Mouse (Mus musculus) myocyte (in vitro differentiated cells): Measurements from ENCODE around the gene Pglyrp2. TPM values are rescaled to one million over a fixed set of nuclear protein-coding genes. Genes with fewer than 3 reads are reported as not detected.

Source experiments
- H3K27me3 ChIP-seq: one replicate; pipeline ENCODE4 v1.6.1; 2011; ENCODE audit not compliant: control insufficient read depth, insufficient read depth, insufficient read length
- H3K36me3 ChIP-seq: one replicate; pipeline ENCODE4 v1.6.1; 2011; ENCODE audit not compliant: control insufficient read depth, insufficient read depth
- H3K4me2 ChIP-seq: one replicate; pipeline ENCODE4 v1.6.1; 2011; ENCODE audit warnings: low read depth, control low read depth
- H3K4me3 ChIP-seq: one replicate; pipeline ENCODE4 v1.5.1; 2011; ENCODE audit warnings: mild to moderate bottlenecking, control low read depth, moderate library complexity
- H3K79me2 ChIP-seq: one replicate; pipeline ENCODE4 v1.6.1; 2011; ENCODE audit not compliant: control insufficient read depth, insufficient read depth
- H3ac ChIP-seq: one replicate; pipeline ENCODE4 v1.6.1; 2011; ENCODE audit not compliant: control insufficient read depth, insufficient read length
- CEBPB ChIP-seq: IDR thresholded peaks from 2 replicates; pipeline ENCODE4 v1.6.1; 2011; ENCODE audit warnings: mild to moderate bottlenecking, moderate library complexity; ENCODE audit not compliant: poor library complexity, insufficient read depth, severe bottlenecking
- E2F4 ChIP-seq: IDR thresholded peaks from one replicate; pipeline ENCODE4 v1.6.1; 2011; ENCODE audit warnings: mild to moderate bottlenecking, control low read depth, moderate library complexity; ENCODE audit not compliant: insufficient read depth
- MAX ChIP-seq: IDR thresholded peaks from one replicate; pipeline ENCODE4 v1.6.1; 2011; ENCODE audit warnings: low read depth, mild to moderate bottlenecking, control low read depth
- MYOD1 ChIP-seq, 3 experiments: IDR thresholded peaks; one replicate each; pipeline ENCODE4 v1.6.1; 2011; ENCODE audit warnings: control low read depth in 2 of 3, low read depth in 2 of 3, mild to moderate bottlenecking in 2 of 3, moderate library complexity in 1 of 3; ENCODE audit not compliant: insufficient read length in 2 of 3, control insufficient read depth in 1 of 3
- MYOG ChIP-seq, 3 experiments: IDR thresholded peaks; one replicate each; pipeline ENCODE4 v1.6.1; 2011; ENCODE audit warnings: control low read depth in 2 of 3, low read depth in 2 of 3, mild to moderate bottlenecking in 2 of 3; ENCODE audit not compliant: insufficient read length in 2 of 3, control insufficient read depth in 1 of 3, insufficient read depth in 1 of 3
- POLR2A ChIP-seq: IDR thresholded peaks from one replicate; pipeline ENCODE4 v1.6.1; 2011; ENCODE audit warnings: low read depth, mild to moderate bottlenecking, control low read depth, moderate library complexity; ENCODE audit not compliant: insufficient read length
- POLR2AphosphoS2 ChIP-seq: IDR thresholded peaks from one replicate; pipeline ENCODE4 v1.6.1; 2011; ENCODE audit warnings: low read depth, control low read depth; ENCODE audit not compliant: insufficient read length
- REST ChIP-seq: IDR thresholded peaks from one replicate; pipeline ENCODE4 v1.6.1; 2011; ENCODE audit warnings: mild to moderate bottlenecking, control low read depth, moderate library complexity; ENCODE audit not compliant: insufficient read depth, insufficient read length
- SRF ChIP-seq: IDR thresholded peaks from one replicate; pipeline ENCODE4 v1.6.1; 2011; ENCODE audit warnings: low read depth; ENCODE audit not compliant: control insufficient read depth, insufficient read length
- TCF12 ChIP-seq: IDR thresholded peaks from one replicate; pipeline ENCODE4 v1.6.1; 2011; ENCODE audit warnings: mild to moderate bottlenecking, control low read depth; ENCODE audit not compliant: poor library complexity, insufficient read depth, severe bottlenecking
- TCF3 ChIP-seq: IDR thresholded peaks from one replicate; pipeline ENCODE4 v1.6.1; 2011; ENCODE audit warnings: low read depth, control low read depth; ENCODE audit not compliant: insufficient read length
- USF1 ChIP-seq: IDR thresholded peaks from one replicate; pipeline ENCODE4 v1.6.1; 2011; ENCODE audit warnings: low read depth, mild to moderate bottlenecking, control low read depth, moderate library complexity
- polyA plus RNA-seq: library from polyadenylated mRNA; unstranded; fragments of >200 nt; fragmentation: generic; extraction: Trizol; gene quantifications from one replicate; pipeline ENCODE4 v1.2.1, GENCODE M21; 2012; ENCODE audit warnings: missing spikeins

Pglyrp2 gene
- polyA plus RNA-seq, 1 experiment, result not detected

DNA sequence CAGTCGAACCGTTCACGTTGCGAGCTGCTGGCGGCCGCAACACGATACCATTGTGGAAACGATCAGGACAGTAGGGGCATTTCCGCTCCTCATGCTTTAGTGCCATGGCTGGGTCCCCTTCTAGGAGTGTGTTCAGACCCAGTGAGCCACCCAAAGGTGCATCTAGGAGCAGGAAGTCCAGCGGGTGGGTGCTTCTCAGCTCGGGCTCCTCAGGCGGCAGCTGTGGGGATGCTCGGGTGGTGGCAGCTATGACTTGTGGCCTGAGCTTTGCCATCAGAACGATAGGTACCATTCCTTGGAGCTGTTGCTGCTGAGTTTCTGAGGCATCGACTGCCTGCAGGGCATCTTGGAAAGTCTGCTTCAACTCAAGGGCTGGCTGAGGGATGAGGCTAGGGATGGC is 47.5 kb downstream of the Pglyrp2 start:
- no peak for TF ChIP-seq POLR2A
- TF ChIP-seq POLR2AphosphoS2, result no peak
- TF ChIP-seq TCF12, result no peak
- no peak for TF ChIP-seq E2F4
- TF ChIP-seq TCF3, result no peak
- TF ChIP-seq CEBPB, result no peak
- no peak for TF ChIP-seq MYOD1 (IDR thresholded peaks at IDR 0.05; ENCODE audit: control insufficient read depth in 1 of 3, insufficient read length in 2 of 3, low read depth in 2 of 3)
- no peak for TF ChIP-seq MYOG (IDR thresholded peaks at IDR 0.05; ENCODE audit: control insufficient read depth in 1 of 3, insufficient read depth in 1 of 3, insufficient read length in 2 of 3, low read depth in 2 of 3)
- TF ChIP-seq USF1, result no peak
- no peak for TF ChIP-seq REST
- no peak for TF ChIP-seq SRF
- TF ChIP-seq MAX, result no peak
- no peaks in the 10 kb centered on the region for H3K79me2 ChIP-seq
- no peak overlapping the region for H3K4me3 ChIP-seq
- no peak overlapping the region for H3ac ChIP-seq
- no peaks in the 10 kb centered on the region for H3K27me3 ChIP-seq
- no peaks in the 10 kb centered on the region for H3K36me3 ChIP-seq
- H3K4me2 ChIP-seq, result no peak overlapping the region

DNA sequence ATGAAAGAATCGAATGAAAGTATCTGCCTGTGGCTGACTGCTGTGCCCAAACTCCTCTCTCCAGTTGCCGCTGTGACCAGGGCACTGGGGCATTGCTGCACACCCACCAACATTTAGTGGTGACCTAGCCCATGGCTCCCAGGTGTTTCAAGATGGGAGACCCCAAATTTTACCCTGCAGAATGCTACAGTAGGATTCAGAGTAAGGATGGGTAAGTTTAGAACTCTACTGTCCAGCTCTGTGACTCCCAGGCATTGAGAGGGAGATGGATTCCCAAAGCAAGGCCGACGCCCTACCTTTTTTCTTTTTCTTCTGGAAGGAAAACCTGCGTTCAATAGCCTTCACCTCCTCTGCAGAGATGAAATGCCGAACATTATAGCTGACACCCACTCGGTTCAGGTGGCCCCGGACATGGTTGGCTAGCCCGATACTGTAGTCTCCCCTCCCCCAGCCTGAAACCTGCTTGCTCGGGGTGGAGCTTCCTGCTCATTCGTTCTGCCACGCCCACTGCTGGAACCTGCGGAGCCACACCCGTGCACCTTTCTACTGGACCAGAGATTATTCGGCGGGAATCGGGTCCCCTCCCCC is 54.9 kb downstream of the Pglyrp2 start:
- H3ac ChIP-seq, result no peak overlapping the region
- TF ChIP-seq MAX (no peak), TCF12 (no peak), CEBPB (no peak), MYOD1 (IDR thresholded peaks at IDR 0.05; ENCODE audit: control insufficient read depth in 1 of 3, insufficient read length in 2 of 3, low read depth in 2 of 3) (no peak), REST (no peak), MYOG (IDR thresholded peaks at IDR 0.05; ENCODE audit: control insufficient read depth in 1 of 3, insufficient read depth in 1 of 3, insufficient read length in 2 of 3, low read depth in 2 of 3) (no peak)
- no peaks in the 10 kb centered on the region for H3K79me2 ChIP-seq
- no peaks in the 10 kb centered on the region for H3K27me3 ChIP-seq
- H3K36me3 ChIP-seq, result no peaks in the 10 kb centered on the region
- no peak overlapping the region for H3K4me3 ChIP-seq
- no peak overlapping the region for H3K4me2 ChIP-seq

DNA sequence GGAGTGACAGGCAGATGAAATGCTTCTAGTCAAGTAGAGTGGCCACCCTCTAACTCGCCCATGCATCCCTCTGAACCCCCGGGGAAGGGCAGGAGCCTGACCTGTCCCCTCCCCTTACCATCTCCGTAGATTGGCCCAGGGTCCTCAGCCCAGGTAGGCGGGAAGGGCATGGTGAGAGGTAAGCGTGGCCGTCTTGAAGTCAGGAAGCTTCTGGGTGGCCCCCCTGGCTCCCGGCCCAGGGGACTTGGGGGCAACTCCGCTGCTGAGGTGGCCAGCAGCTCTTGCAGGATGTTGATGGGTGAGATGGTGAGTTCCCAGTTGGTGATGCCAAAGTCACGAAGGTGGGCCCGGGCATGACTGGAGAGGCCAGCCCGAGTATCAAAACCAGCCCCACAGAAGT is 56.3 kb downstream of the Pglyrp2 start:
- Histone ChIP-seq H3K79me2 (peaks cover 12% of the 10 kb centered on the region), H3K4me2 (no peak overlapping the region), H3K4me3 (no peak overlapping the region), H3K36me3 (no peaks in the 10 kb centered on the region), H3K27me3 (no peaks in the 10 kb centered on the region), H3ac (no peak overlapping the region)
- no peak for TF ChIP-seq POLR2A
- TF ChIP-seq CEBPB, result no peak
- no peak for TF ChIP-seq TCF3
- no peak for TF ChIP-seq MAX
- TF ChIP-seq MYOD1 (IDR thresholded peaks at IDR 0.05; ENCODE audit: control insufficient read depth in 1 of 3, insufficient read length in 2 of 3, low read depth in 2 of 3), result no peak
- no peak for TF ChIP-seq REST
- no peak for TF ChIP-seq TCF12
- no peak for TF ChIP-seq E2F4
- TF ChIP-seq USF1, result no peak
- no peak for TF ChIP-seq MYOG (IDR thresholded peaks at IDR 0.05; ENCODE audit: control insufficient read depth in 1 of 3, insufficient read depth in 1 of 3, insufficient read length in 2 of 3, low read depth in 2 of 3)
- no peak for TF ChIP-seq SRF
- no peak for TF ChIP-seq POLR2AphosphoS2

DNA sequence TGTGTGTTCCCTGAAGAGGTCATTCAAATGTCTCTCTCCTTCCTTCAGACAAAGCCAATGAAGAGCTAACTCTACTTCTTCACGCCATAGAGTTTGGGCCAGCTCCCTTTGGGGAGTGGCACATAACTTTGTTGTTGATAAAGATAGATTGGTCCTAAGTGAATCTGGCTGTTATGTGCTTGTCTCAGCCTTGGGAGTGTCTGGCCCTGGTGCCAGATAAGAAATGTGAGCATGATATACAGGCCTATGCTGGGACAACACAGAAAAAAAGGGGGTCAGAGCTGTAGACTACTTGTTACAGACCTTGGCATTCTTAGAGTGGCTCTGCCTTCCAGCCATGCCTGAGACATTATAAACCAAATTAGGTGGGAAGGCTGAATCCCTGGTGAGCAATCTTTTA is 58.7 kb downstream of the Pglyrp2 start:
- no peak overlapping the region for H3ac ChIP-seq

More for the DNA sequence above, 58.7 kb downstream of the Pglyrp2 start:
- H3K36me3 ChIP-seq, result peaks cover 13% of the 10 kb centered on the region
- TF ChIP-seq SRF (no peak), USF1 (no peak), POLR2AphosphoS2 (no peak), MYOD1 (IDR thresholded peaks at IDR 0.05; ENCODE audit: control insufficient read depth in 1 of 3, insufficient read length in 2 of 3, low read depth in 2 of 3) (no peak), CEBPB (no peak), E2F4 (no peak), POLR2A (no peak), REST (no peak), TCF12 (no peak), MYOG (IDR thresholded peaks at IDR 0.05; ENCODE audit: control insufficient read depth in 1 of 3, insufficient read depth in 1 of 3, insufficient read length in 2 of 3, low read depth in 2 of 3) (no peak), TCF3 (no peak), MAX (no peak)
- H3K4me2 ChIP-seq, result peak overlapping the region; percentile 5
- peaks cover 21% of the 10 kb centered on the region for H3K79me2 ChIP-seq
- H3K4me3 ChIP-seq, result peak overlapping the region; percentile 46
- no peaks in the 10 kb centered on the region for H3K27me3 ChIP-seq
